Mouse (Mus musculus) embryonic facial prominence, embryonic 13.5 days (tissue): ENCODE data around the gene Tmtc2. TPM values are rescaled to one million over a fixed set of nuclear protein-coding genes. Genes with fewer than 3 reads are reported as not detected.

Experiments used
- ATAC-seq: fragments of 200-750 bp; cut with Nextera tagmentation; 2 replicates; pipeline ENCODE4 v1.8.0; 2017; ENCODE audit warnings: low read depth; ENCODE audit not compliant: insufficient number of reproducible peaks, insufficient read depth, low FRiP score, low TSS enrichment
- H3K27ac ChIP-seq: fragments of 300-500 bp; sonication (generic); 2 replicates; pipeline ENCODE4 v1.5.1; 2015; ENCODE audit warnings: moderate library complexity, mild to moderate bottlenecking, inconsistent platforms
- H3K27me3 ChIP-seq: fragments of 300-500 bp; sonication (generic); 2 replicates; pipeline ENCODE4 v1.6.1; 2015; ENCODE audit warnings: mild to moderate bottlenecking, inconsistent platforms
- H3K36me3 ChIP-seq: fragments of 300-500 bp; sonication (generic); 2 replicates; pipeline ENCODE4 v1.6.1; 2015; ENCODE audit warnings: mild to moderate bottlenecking, inconsistent platforms
- H3K4me1 ChIP-seq: fragments of 300-500 bp; sonication (generic); 2 replicates; pipeline ENCODE4 v1.6.1; 2015; ENCODE audit warnings: inconsistent platforms
- H3K4me2 ChIP-seq: fragments of 300-500 bp; sonication (generic); 2 replicates; pipeline ENCODE4 v1.6.1; 2015; ENCODE audit warnings: moderate library complexity, mild to moderate bottlenecking, inconsistent platforms
- H3K4me3 ChIP-seq: fragments of 300-500 bp; sonication (generic); 2 replicates; pipeline ENCODE4 v1.5.1; 2015; ENCODE audit warnings: mild to moderate bottlenecking, inconsistent platforms
- H3K9ac ChIP-seq: fragments of 300-500 bp; sonication (generic); 2 replicates; pipeline ENCODE4 v1.6.1; 2015; ENCODE audit warnings: mild to moderate bottlenecking, inconsistent platforms
- H3K9me3 ChIP-seq: fragments of 300-500 bp; sonication (generic); 2 replicates; pipeline ENCODE4 v1.6.1; 2016; ENCODE audit warnings: inconsistent platforms
- WGBS: fragments of 180-500 bp; shearing (Covaris S2); methylation state at CpG from one replicate; pipeline ENCODE4 v1.1.7; 2015; ENCODE audit warnings: mixed read lengths; 5-methylcytosine and 5-hydroxymethylcytosine counted together
- polyA plus RNA-seq: library from polyadenylated mRNA; unstranded; fragments of >200 nt; fragmentation: Nextera tagmentation; extraction: Ambion mirVana; gene quantifications from 2 replicates; pipeline ENCODE4 v1.2.1, GENCODE M21; 2015

Gene Tmtc2
- polyA plus RNA-seq, 1 experiment from 2014 or later = 17.0 TPM

GRCm38 (mm10) chr10:105200092-105200491 lies 374.2 kb downstream of the Tmtc2 start:
- Histone ChIP-seq H3K9ac (no peak overlapping the region), H3K9me3 (no peaks in the 10 kb centered on the region), H3K27me3 (no peaks in the 10 kb centered on the region), H3K27ac (no peak overlapping the region), H3K4me1 (no peaks in the 10 kb centered on the region), H3K36me3 (no peaks in the 10 kb centered on the region), H3K4me2 (no peak overlapping the region), H3K4me3 (no peak overlapping the region)
- WGBS = 64% methylated on average over 4 of the region's 4 CpGs
- ATAC-seq = no peak

GRCm38 (mm10) chr10:105199515-105199914 lies 374.7 kb downstream of the Tmtc2 start:
- Histone ChIP-seq H3K4me2 (no peak overlapping the region), H3K27me3 (no peaks in the 10 kb centered on the region), H3K9me3 (no peaks in the 10 kb centered on the region), H3K4me1 (no peaks in the 10 kb centered on the region), H3K27ac (no peak overlapping the region), H3K36me3 (no peaks in the 10 kb centered on the region), H3K4me3 (no peak overlapping the region), H3K9ac (no peak overlapping the region)
- 66% methylated on average over 5 of the region's 5 CpGs for WGBS
- no peak for ATAC-seq

GRCm38 (mm10) chr10:105195377-105195776 lies 378.9 kb downstream of the Tmtc2 start:
- H3K27me3 ChIP-seq = no peaks in the 10 kb centered on the region
- no peak overlapping the region for H3K4me3 ChIP-seq
- no peaks in the 10 kb centered on the region for H3K4me1 ChIP-seq
- ATAC-seq = no peak
- H3K36me3 ChIP-seq = no peaks in the 10 kb centered on the region
- no peaks in the 10 kb centered on the region for H3K9me3 ChIP-seq
- no peak overlapping the region for H3K27ac ChIP-seq
- H3K9ac ChIP-seq = no peak overlapping the region
- 92% methylated on average over 2 of the region's 2 CpGs for WGBS
- H3K4me2 ChIP-seq = no peak overlapping the region

- no peaks in the 10 kb centered on the region for H3K27me3 ChIP-seq
- WGBS = 56% methylated on average over 4 of the region's 4 CpGs
- peaks cover 8% of the 10 kb centered on the region; the same call in 1 of the 2 replicates for H3K36me3 ChIP-seq
- H3K4me2 ChIP-seq = no peak overlapping the region
- no peak overlapping the region for H3K9ac ChIP-seq
- no peaks in the 10 kb centered on the region for H3K9me3 ChIP-seq
- H3K4me3 ChIP-seq = no peak overlapping the region
- no peak overlapping the region for H3K27ac ChIP-seq
- H3K4me1 ChIP-seq = no peaks in the 10 kb centered on the region
- ATAC-seq = no peak
Observed at GRCm38 (mm10) chr10:105193756-105194460, 380.3 kb downstream of the Tmtc2 start.

- Histone ChIP-seq H3K27me3 (no peaks in the 10 kb centered on the region), H3K36me3 (peaks cover 8% of the 10 kb centered on the region; the same call in 1 of the 2 replicates), H3K9ac (no peak overlapping the region), H3K4me1 (no peaks in the 10 kb centered on the region), H3K4me3 (no peak overlapping the region), H3K9me3 (no peaks in the 10 kb centered on the region), H3K27ac (no peak overlapping the region), H3K4me2 (no peak overlapping the region)
- ATAC-seq = no peak
- 97% methylated on average over 2 of the region's 2 CpGs for WGBS
Observed at GRCm38 (mm10) chr10:105192071-105192470, 382.2 kb downstream of the Tmtc2 start.

GRCm38 (mm10) chr10:105189746-105190145 lies 384.5 kb downstream of the Tmtc2 start:
- H3K9ac ChIP-seq = no peak overlapping the region
- no peak for ATAC-seq
- WGBS = 71% methylated on average over 4 of the region's 4 CpGs
- H3K4me1 ChIP-seq = no peaks in the 10 kb centered on the region
- no peak overlapping the region for H3K27ac ChIP-seq
- H3K36me3 ChIP-seq = peaks cover 8% of the 10 kb centered on the region; the same call in 1 of the 2 replicates
- H3K4me3 ChIP-seq = no peak overlapping the region
- H3K4me2 ChIP-seq = no peak overlapping the region
- no peaks in the 10 kb centered on the region for H3K9me3 ChIP-seq
- no peaks in the 10 kb centered on the region for H3K27me3 ChIP-seq

- Histone ChIP-seq H3K4me2 (no peak overlapping the region), H3K36me3 (peaks cover 8% of the 10 kb centered on the region; the same call in 1 of the 2 replicates), H3K4me3 (no peak overlapping the region), H3K27ac (no peak overlapping the region), H3K4me1 (no peaks in the 10 kb centered on the region), H3K9ac (no peak overlapping the region), H3K27me3 (no peaks in the 10 kb centered on the region), H3K9me3 (no peaks in the 10 kb centered on the region)
- no peak for ATAC-seq
- 91% methylated on average over 5 of the region's 5 CpGs for WGBS
Observed at GRCm38 (mm10) chr10:105186636-105187035, 387.6 kb downstream of the Tmtc2 start.

- H3K4me1 ChIP-seq = peaks cover 9% of the 10 kb centered on the region
- no peak for ATAC-seq
- no peaks in the 10 kb centered on the region for H3K9me3 ChIP-seq
- no peak overlapping the region for H3K4me3 ChIP-seq
- H3K27ac ChIP-seq = no peak overlapping the region
- 62% methylated on average over 5 of the region's 5 CpGs for WGBS
- no peak overlapping the region for H3K9ac ChIP-seq
- no peaks in the 10 kb centered on the region for H3K36me3 ChIP-seq
- no peaks in the 10 kb centered on the region for H3K27me3 ChIP-seq
- H3K4me2 ChIP-seq = no peak overlapping the region
Observed at GRCm38 (mm10) chr10:105168443-105169102, 405.7 kb downstream of the Tmtc2 start.

- peaks cover 9% of the 10 kb centered on the region for H3K4me1 ChIP-seq
- no peaks in the 10 kb centered on the region for H3K36me3 ChIP-seq
- H3K4me2 ChIP-seq = no peak overlapping the region
- 46% methylated on average over 5 of the region's 5 CpGs for WGBS
- H3K4me3 ChIP-seq = no peak overlapping the region
- H3K27ac ChIP-seq = no peak overlapping the region
- H3K9ac ChIP-seq = no peak overlapping the region
- ATAC-seq = no peak
- no peaks in the 10 kb centered on the region for H3K9me3 ChIP-seq
- no peaks in the 10 kb centered on the region for H3K27me3 ChIP-seq
Observed at GRCm38 (mm10) chr10:105165291-105165690, 409.0 kb downstream of the Tmtc2 start.

- no peak overlapping the region for H3K27ac ChIP-seq
- no peak overlapping the region for H3K9ac ChIP-seq
- H3K4me2 ChIP-seq = no peak overlapping the region
- H3K27me3 ChIP-seq = no peaks in the 10 kb centered on the region
- no peak overlapping the region for H3K4me3 ChIP-seq
- no peaks in the 10 kb centered on the region for H3K4me1 ChIP-seq
- H3K36me3 ChIP-seq = no peaks in the 10 kb centered on the region
- ATAC-seq = no peak
- H3K9me3 ChIP-seq = no peaks in the 10 kb centered on the region
Observed at GRCm38 (mm10) chr10:105153789-105154188, 420.5 kb downstream of the Tmtc2 start.

GRCm38 (mm10) chr10:105144382-105144781 lies 429.9 kb downstream of the Tmtc2 start:
- Histone ChIP-seq H3K4me3 (no peak overlapping the region), H3K27ac (no peak overlapping the region), H3K9me3 (no peaks in the 10 kb centered on the region), H3K27me3 (no peaks in the 10 kb centered on the region), H3K9ac (no peak overlapping the region), H3K36me3 (no peaks in the 10 kb centered on the region), H3K4me2 (no peak overlapping the region), H3K4me1 (no peaks in the 10 kb centered on the region)
- no peak for ATAC-seq
- WGBS = 60% methylated on average over 4 of the region's 4 CpGs

GRCm38 (mm10) chr10:105142201-105142600 lies 432.1 kb downstream of the Tmtc2 start:
- Histone ChIP-seq H3K9me3 (no peaks in the 10 kb centered on the region), H3K4me3 (no peak overlapping the region), H3K36me3 (no peaks in the 10 kb centered on the region), H3K4me1 (no peaks in the 10 kb centered on the region), H3K27me3 (no peaks in the 10 kb centered on the region), H3K27ac (no peak overlapping the region), H3K4me2 (no peak overlapping the region), H3K9ac (no peak overlapping the region)
- 74% methylated on average over 3 of the region's 3 CpGs for WGBS
- no peak for ATAC-seq
